Mouse (Mus musculus): ENCODE data around the gene Cntnap5b. TPM values are rescaled to one million over a fixed set of nuclear protein-coding genes. Genes with fewer than 3 reads are reported as not detected.
"Not testable (repeated sequence)": the region's sequence is repeated elsewhere in the genome, so short reads cannot be mapped to it uniquely, and the experiment has no call there.

Cntnap5b gene
- 10 to 100 TPM; 19.7 to 23.8 TPM for total RNA-seq (2021)

DNA sequence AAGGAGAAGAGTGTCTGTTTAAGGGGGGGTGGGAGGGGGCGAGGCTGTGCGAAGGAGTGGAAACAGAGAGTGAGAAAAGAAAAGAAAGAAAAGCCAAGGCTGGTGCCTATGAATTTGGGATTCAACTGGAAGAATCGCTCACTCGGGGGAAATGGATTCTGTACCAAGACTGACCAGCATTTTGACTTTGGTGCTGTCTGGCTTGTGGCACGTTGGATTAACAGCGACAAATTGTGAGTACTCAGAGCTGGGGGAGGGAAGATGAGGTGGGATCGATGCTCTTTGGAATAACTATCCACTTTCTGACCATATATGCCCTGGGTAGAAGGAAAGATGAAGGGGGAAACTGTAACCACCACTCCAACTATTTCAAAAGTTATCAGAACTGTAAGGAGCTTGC lies at the start of gene Cntnap5b:
Gene Cntnap5b, plus strand, starts transcription at position 152 of the 400 bp plus-strand sequence.
- no peak for DNase-seq

DNA sequence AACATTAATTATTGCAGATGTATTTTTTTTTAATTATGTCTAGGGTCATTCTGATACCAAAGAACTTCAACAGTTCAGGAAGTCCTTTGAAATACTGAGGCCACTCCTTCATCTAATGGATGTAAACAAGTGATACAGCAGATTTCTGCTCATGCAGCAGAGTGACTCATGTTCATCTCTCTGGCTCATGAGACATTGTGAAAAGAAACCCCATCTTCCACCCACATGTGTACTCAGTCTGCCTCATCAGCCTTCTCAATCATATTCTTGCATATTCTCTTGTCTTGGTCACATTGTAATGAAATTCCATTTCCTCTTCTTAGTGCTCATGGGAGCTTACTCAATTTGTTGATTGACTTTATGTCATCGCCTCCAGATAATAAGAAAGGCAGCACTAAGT lies 12.6 kb upstream of the Cntnap5b start:
- no peak for DNase-seq

DNA sequence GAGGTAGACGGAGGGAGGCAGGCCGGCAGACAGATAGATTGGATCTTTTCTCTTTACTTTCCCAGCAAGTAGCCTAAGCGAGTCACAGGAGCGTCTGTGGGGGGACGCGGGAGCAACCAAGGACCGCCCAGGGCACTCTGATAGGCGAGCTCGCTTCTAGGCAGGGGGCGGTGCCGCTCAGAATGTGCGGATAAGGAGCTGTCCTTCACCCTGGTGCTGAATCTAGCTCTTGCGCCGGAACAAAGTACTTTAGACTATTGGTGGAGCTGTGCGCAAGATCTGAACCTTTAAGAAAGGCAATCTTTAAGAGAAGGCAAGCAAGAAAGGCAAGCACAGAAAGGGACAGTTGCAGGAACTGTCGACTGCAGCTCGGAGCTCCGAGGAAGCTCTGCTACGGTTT lies 382 bp upstream of the Cntnap5b start:
- peak; percentile 27 to 47 for DNase-seq

DNA sequence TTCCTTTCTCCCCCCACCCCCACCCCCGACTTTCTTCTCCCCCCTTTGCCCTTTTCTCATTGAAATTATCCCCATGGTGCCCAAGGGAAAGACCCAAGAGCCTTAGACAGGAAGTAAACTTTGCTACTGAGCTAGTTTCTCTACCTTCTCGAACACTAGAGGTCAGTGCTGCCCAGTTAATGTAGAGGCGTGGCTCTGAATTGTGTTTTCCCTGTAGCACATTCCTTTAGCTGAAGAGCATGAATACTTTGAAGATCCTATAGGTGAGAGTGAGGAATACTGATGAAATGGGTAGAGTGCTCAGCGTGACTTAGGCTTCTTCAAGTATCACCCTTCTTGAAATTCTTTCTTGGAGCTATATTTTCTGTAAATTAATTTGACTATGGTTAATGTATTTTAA lies 1.6 kb downstream of the Cntnap5b start:
- peak; percentile 25 to 47 for DNase-seq

- peak; percentile 7 to 18 for DNase-seq
Observed at GRCm38 (mm10) chr1:99813334-99814110, 41.0 kb downstream of the Cntnap5b start.

- DNase-seq = no peak
Observed at GRCm38 (mm10) chr1:99872344-99872743, 99.8 kb downstream of the Cntnap5b start.

GRCm38 (mm10) chr1:99907774-99908173 lies 135.2 kb downstream of the Cntnap5b start:
- no peak for DNase-seq

DNA sequence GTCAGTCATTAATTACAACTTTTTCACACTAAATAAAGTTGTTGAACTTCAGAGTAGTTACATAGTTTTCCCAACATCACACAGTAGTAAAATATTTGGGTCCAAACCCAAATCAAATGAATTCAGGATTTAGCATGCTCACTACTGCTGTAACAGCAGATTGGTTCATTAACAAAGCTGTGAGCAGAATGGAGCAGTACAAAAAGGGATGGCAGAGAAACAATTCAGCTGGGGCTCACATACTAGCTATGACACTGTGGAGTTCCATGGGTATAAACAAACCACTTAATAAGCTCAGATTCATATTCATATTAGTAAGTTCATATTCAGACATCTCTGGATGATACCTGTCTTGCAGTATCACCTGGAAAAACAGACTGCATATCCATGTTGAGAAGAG lies 170.9 kb downstream of the Cntnap5b start:
- DNase-seq = no peak

- DNase-seq = no peak
Observed at GRCm38 (mm10) chr1:99959428-99959987, 186.9 kb downstream of the Cntnap5b start.

- DNase-seq = no peak
Observed at GRCm38 (mm10) chr1:99967300-99968089, 194.9 kb downstream of the Cntnap5b start.

DNA sequence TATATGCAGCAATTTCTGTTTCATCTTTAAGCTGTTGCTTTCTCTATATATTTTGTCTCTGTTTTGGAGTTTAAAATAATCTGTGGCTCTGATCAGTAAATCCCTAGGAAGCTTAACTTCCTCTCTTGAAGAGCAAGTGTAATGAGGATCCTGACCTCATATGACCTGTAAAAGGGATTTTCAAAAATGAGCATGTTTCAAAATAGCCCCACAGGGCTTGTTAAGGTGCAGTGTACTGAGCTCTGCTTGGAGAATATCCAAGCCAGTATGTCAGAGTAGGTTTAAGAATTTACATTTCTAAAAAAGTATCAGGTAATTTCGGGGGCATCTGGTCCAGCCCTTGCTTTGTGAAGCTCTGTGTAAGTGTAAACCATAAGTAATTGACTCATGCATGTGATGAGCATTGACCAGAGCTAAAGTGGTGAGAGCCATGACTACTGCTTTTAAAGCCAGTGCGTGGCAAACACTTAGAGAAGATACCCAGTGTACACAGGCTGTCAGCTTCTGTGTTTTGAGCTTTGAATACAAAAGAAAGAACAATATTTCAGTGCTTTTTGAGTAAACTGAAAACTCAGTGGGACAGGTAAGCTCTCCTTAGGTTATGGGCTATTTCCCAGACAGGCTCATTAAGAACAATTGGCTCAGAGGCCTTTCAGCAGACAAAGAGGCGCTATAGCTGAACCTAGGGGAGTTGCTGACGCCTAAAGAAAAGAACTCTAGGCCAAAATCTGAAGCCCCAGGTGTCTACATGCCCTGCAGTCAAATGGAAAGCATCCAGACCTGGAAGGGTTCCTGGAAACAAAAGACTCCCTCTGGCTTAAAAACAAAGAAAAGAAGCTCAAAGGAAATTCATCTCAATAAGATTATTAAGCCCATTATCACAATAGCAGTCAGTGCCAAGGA lies 197.9 kb downstream of the Cntnap5b start:
- no peak for DNase-seq

GRCm38 (mm10) chr1:100001226-100001625 lies 228.7 kb downstream of the Cntnap5b start:
- DNase-seq = not testable (repeated sequence)

DNA sequence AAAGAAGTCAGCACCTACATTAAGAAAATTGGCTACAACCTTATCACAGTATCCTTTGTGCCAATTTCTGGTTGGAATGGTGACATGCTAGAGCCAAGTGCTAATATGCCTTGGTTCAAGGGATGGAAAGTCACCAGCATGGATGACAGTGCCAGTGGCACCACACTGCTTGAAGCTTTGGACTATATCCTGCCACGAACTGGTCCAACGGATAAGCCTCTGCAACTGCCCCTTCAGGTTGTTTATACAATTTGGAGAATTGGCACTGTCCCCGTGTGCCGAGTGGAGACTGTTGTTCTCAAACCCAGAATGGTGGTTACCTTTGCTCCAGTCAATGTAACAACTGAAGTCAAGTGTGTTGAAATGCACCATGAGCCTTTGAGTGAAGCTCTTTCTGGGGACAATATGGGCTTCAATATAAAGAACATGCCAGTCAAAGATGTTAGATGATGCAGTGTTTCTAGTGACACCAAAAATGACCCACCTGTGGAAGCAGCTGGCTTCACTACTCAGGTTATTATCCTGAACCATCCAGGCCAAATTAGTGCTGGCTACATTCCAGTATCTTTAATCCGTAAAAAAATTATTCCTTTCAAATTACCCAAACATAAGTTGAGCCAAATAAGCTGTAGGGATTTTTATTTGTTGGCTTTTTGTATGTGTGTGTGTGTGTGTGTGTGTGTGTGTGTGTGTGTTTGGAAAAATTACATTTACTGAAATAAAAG lies 233.6 kb downstream of the Cntnap5b start:
- no peak for DNase-seq

DNA sequence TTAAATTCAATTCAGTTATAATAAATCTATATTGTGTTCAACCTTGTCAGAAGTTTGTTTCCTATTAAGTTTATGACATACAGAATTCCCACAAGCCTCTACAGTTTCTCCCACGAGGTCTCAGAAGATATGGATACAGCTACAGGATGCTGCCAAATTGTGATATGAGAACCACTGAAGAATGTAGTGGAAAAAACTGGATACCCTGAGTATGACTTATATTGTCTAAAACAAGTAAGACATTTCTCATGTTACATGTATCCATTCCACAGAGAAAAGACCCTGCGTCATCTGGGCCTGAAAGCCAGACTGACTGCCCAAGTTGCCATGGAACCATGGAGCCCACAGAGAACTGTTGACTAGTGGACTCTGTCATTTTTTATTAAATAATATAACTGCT lies 269.2 kb downstream of the Cntnap5b start:
- no peak for DNase-seq

- DNase-seq = no peak
Observed at GRCm38 (mm10) chr1:100079812-100080211, 307.2 kb downstream of the Cntnap5b start.

DNA sequence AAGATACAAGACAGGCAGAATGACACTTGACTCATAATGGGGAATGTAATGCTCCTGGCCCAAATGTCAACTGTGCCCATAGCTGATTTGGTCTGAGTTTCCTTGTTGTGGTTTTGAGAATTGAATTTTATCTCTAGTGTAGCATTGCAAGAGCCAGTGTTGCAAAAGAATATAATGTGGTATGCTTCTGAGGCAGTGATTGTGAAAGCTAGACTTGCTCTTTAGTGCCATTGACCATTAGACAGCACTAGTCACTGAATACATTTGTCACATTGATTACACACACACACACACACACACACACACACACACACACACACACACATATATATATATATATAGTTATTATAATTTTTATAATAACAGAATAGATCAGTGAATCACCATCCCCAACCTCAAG lies 328.0 kb downstream of the Cntnap5b start:
- no peak for DNase-seq

DNA sequence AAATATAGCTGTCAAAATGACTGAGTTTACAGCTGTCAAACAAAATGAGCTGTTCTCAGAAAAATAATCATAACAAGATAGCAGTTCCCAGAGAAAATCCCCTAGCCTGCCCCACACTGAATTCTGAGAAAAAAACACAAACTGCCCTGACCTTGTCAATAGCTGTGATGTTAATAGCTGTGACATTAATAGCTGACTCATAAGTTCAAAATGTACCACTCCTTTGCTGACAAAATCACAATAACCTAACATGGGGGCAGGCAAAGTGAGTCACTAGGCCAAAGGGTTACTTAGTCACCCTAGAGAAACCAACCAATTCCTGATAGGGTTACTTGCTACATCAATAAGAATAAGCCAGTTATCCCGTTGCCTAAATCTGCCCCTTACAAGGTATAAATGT lies 328.5 kb downstream of the Cntnap5b start:
- DNase-seq = no peak

- peak in 1 of 2 experiments; percentile 6 for DNase-seq
Observed at GRCm38 (mm10) chr1:100104343-100104742, 331.8 kb downstream of the Cntnap5b start.

DNA sequence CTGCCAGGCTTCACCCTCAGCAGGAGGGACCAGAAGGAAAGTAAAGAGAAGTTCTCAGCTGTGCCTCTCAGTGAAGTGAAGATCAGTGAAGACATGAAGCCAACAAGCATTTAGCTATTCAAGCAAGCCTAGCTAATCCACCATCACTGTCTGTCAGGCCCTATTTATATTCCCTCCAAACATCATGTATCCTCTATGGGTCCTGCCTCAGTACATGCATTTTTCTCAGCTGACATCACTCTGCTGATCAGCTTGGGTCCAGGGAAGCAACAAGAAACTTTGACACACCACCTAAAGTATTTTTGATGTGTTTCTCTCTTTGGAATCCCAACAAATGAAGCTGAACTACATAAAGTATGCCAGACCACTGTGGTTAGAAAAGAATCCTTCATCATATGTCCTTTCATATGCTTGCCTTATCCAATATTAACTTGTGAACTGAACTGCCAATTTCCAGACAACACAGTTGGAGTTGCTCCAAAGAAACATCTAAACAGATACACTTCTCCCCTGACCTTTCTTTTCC lies 349.9 kb downstream of the Cntnap5b start:
- no peak for DNase-seq

GRCm38 (mm10) chr1:100163588-100164357 lies 391.2 kb downstream of the Cntnap5b start:
- DNase-seq = no peak

DNA sequence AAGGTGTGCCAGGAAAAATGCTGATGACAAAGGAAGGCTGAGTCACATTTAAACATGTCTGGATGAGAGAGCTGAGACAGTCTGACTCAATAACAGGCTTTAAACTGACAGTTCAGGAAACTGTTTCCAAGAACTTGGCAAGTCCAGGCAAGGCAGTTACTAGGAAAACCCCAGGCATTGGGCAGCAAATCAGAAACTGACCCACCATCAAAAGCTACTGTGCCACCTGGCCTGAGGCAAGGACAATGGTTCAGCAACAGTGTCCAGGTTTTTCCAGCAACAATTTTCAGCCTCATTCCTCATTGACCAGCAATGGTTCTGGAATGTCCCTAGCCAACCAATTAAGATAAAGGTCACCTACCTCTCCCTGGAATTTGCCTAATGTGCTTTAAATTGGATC lies 399.0 kb downstream of the Cntnap5b start:
- no peak for DNase-seq

Data from layer of hippocampus, postnatal 36 days (tissue).